Mouse (Mus musculus): ENCODE results near the gene Uhrf2.

DNA sequence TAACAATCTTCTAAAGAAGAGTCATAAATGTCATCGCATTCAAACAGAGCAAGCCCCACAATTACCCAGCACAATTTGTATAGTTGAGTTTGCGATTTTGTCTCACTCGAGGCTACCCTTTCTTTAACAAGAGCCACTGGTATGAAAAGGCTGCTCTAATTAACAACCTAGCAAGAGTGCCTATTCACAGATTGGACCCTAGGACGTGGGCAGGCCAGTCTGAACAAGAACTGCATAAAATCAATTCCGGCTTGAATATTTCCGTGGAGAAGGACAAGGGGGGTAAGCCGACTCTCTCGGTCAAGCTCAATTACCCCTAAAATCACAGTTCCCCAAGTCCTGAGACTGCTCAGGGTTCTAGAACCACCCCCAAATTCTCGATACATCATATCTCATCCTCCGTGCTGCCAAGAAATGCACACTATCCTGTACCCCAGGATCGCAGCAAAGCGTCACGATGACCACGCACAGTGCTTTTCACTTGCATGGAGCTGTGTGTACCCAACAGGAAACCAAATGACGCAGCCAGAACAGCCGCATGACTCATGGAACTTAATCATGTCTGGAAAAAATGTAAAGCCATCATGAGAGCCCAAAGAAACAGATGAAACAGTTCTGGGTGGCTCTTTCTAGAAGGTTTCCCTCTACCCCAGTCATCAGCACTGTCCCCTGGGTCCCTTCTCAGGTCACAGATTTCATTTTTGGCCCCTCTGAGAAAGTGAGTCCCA, 82.8 kb downstream of the Uhrf2 start:
- TF ChIP-seq GATA1 (IDR thresholded peaks at IDR 0.05; ENCODE audit: borderline replicate concordance, low read length) (no peak), FLI1 (IDR thresholded peaks at IDR 0.05; ENCODE audit: low read length) (no peak)
